Mouse (Mus musculus) limb, embryonic 10.5 days (tissue): ENCODE measurements around the gene Dcn. TPM values are rescaled to one million over a fixed set of nuclear protein-coding genes. Genes with fewer than 3 reads are reported as not detected.
A peak's percentile ranks its signal among the peaks of the same experiment; 100 is the strongest.

Experiments
- DNase-seq: peaks from one replicate; pipeline ENCODE4 v3.0.0-alpha.2; 2017; ENCODE audit warnings: low spot score
- H3K27ac ChIP-seq: fragments of 300-500 bp; sonication (generic); 2 replicates; pipeline ENCODE4 v1.5.1; 2016; ENCODE audit warnings: mild to moderate bottlenecking
- H3K27me3 ChIP-seq: fragments of 300-500 bp; sonication (generic); 2 replicates; pipeline ENCODE4 v1.6.1; 2016; ENCODE audit warnings: low read depth, mild to moderate bottlenecking; ENCODE audit not compliant: poor library complexity, severe bottlenecking
- H3K36me3 ChIP-seq: fragments of 300-500 bp; sonication (generic); 2 replicates; pipeline ENCODE4 v1.6.1; 2016; ENCODE audit warnings: mild to moderate bottlenecking, moderate library complexity
- H3K4me1 ChIP-seq: fragments of 300-500 bp; sonication (generic); 2 replicates; pipeline ENCODE4 v1.6.1; 2016
- H3K4me3 ChIP-seq: fragments of 300-500 bp; sonication (generic); 2 replicates; pipeline ENCODE4 v1.5.1; 2016; ENCODE audit warnings: mild to moderate bottlenecking, moderate library complexity
- H3K9me3 ChIP-seq: fragments of 300-500 bp; sonication (generic); replicated peaks from 2 replicates; pipeline ENCODE4 v1.6.1; 2016; ENCODE audit warnings: mild to moderate bottlenecking
- WGBS: fragments of 180-500 bp; shearing (Covaris S2); methylation state at CpG from one replicate; pipeline ENCODE4 v1.1.7; 2016; 5-methylcytosine and 5-hydroxymethylcytosine counted together
- polyA plus RNA-seq: library from polyadenylated mRNA; unstranded; fragments of >200 nt; fragmentation: Nextera tagmentation; extraction: Ambion mirVana; gene quantifications from 2 replicates; pipeline ENCODE4 v1.2.1, GENCODE M21; 2016

Gene Dcn
- polyA plus RNA-seq, 1 experiment from 2014 or later = 5.2 TPM

GRCm38 (mm10) chr10:97485151-97485550 is 5.7 kb downstream of the Dcn start:
- Histone ChIP-seq H3K27me3 (no peaks in the 10 kb centered on the region), H3K9me3 (no peaks in the 10 kb centered on the region), H3K4me1 (peaks cover 9% of the 10 kb centered on the region), H3K36me3 (no peaks in the 10 kb centered on the region), H3K27ac (no peak overlapping the region), H3K4me3 (no peak overlapping the region)
- DNase-seq = no peak
- WGBS = 82% methylated on average over 2 of the region's 2 CpGs

- no peaks in the 10 kb centered on the region for H3K27me3 ChIP-seq
- H3K27ac ChIP-seq = no peak overlapping the region
- no peaks in the 10 kb centered on the region for H3K9me3 ChIP-seq
- H3K4me1 ChIP-seq = peaks cover 5% of the 10 kb centered on the region
- no peaks in the 10 kb centered on the region for H3K36me3 ChIP-seq
- DNase-seq = no peak
- no peak overlapping the region for H3K4me3 ChIP-seq
Measured at GRCm38 (mm10) chr10:97486085-97486484, 6.7 kb downstream of the Dcn start.

- H3K9me3 ChIP-seq = no peaks in the 10 kb centered on the region
- no peaks in the 10 kb centered on the region for H3K4me1 ChIP-seq
- H3K36me3 ChIP-seq = no peaks in the 10 kb centered on the region
- DNase-seq = no peak
- H3K27ac ChIP-seq = no peak overlapping the region
- H3K27me3 ChIP-seq = no peaks in the 10 kb centered on the region
- no peak overlapping the region for H3K4me3 ChIP-seq
- 89% methylated on average over 6 of the region's 6 CpGs for WGBS
Measured at GRCm38 (mm10) chr10:97487269-97487989, 8.0 kb downstream of the Dcn start.

GRCm38 (mm10) chr10:97492367-97492980 is 13.1 kb downstream of the Dcn start:
- no peak for DNase-seq
- Histone ChIP-seq H3K27ac (no peak overlapping the region), H3K27me3 (no peaks in the 10 kb centered on the region), H3K4me1 (no peaks in the 10 kb centered on the region), H3K4me3 (no peak overlapping the region), H3K9me3 (no peaks in the 10 kb centered on the region), H3K36me3 (no peaks in the 10 kb centered on the region)
- WGBS = 74% methylated on average over 4 of the region's 4 CpGs

GRCm38 (mm10) chr10:97497646-97498045 is 18.2 kb downstream of the Dcn start:
- Histone ChIP-seq H3K27ac (no peak overlapping the region), H3K27me3 (no peaks in the 10 kb centered on the region), H3K9me3 (no peaks in the 10 kb centered on the region), H3K4me3 (no peak overlapping the region), H3K36me3 (no peaks in the 10 kb centered on the region), H3K4me1 (no peaks in the 10 kb centered on the region)
- no peak for DNase-seq
- WGBS = 61% methylated on average over 5 of the region's 5 CpGs

- H3K4me3 ChIP-seq = no peak overlapping the region
- no peak for DNase-seq
- H3K36me3 ChIP-seq = no peaks in the 10 kb centered on the region
- no peaks in the 10 kb centered on the region for H3K9me3 ChIP-seq
- no peaks in the 10 kb centered on the region for H3K27me3 ChIP-seq
- WGBS = 80% methylated on average over 3 of the region's 3 CpGs
- H3K27ac ChIP-seq = no peak overlapping the region
- no peaks in the 10 kb centered on the region for H3K4me1 ChIP-seq
Measured at GRCm38 (mm10) chr10:97523366-97523765, 44.0 kb downstream of the Dcn start.

GRCm38 (mm10) chr10:97535697-97536096 is 56.3 kb downstream of the Dcn start:
- no peak for DNase-seq
- no peaks in the 10 kb centered on the region for H3K27me3 ChIP-seq
- no peak overlapping the region for H3K4me3 ChIP-seq
- no peaks in the 10 kb centered on the region for H3K9me3 ChIP-seq
- H3K4me1 ChIP-seq = 0 out of 2 replicates have a peak, but pooled peaks cover 3% of the 10 kb centered on the region
- H3K36me3 ChIP-seq = no peaks in the 10 kb centered on the region
- 84% methylated on average over 4 of the region's 4 CpGs for WGBS
- H3K27ac ChIP-seq = no peak overlapping the region

- H3K9me3 ChIP-seq = no peaks in the 10 kb centered on the region
- H3K4me1 ChIP-seq = 0 out of 2 replicates have a peak, but pooled peaks cover 3% of the 10 kb centered on the region
- H3K4me3 ChIP-seq = no peak overlapping the region
- H3K27ac ChIP-seq = no peak overlapping the region
- no peak for DNase-seq
- no peaks in the 10 kb centered on the region for H3K36me3 ChIP-seq
- 47% methylated on average over 2 of the region's 2 CpGs for WGBS
- H3K27me3 ChIP-seq = no peaks in the 10 kb centered on the region
Measured at GRCm38 (mm10) chr10:97536921-97537320, 57.5 kb downstream of the Dcn start.

GRCm38 (mm10) chr10:97538202-97538601 is 58.8 kb downstream of the Dcn start:
- 88% methylated on average over 4 of the region's 4 CpGs for WGBS
- Histone ChIP-seq H3K36me3 (no peaks in the 10 kb centered on the region), H3K9me3 (no peaks in the 10 kb centered on the region), H3K27ac (no peak overlapping the region), H3K4me3 (no peak overlapping the region), H3K27me3 (no peaks in the 10 kb centered on the region), H3K4me1 (0 out of 2 replicates have a peak, but pooled peaks cover 3% of the 10 kb centered on the region)
- DNase-seq = no peak

GRCm38 (mm10) chr10:97547740-97548139 is 68.3 kb downstream of the Dcn start:
- H3K4me3 ChIP-seq = no peak overlapping the region
- 93% methylated on average over 1 of the region's 1 CpGs for WGBS
- no peak for DNase-seq
- H3K4me1 ChIP-seq = no peaks in the 10 kb centered on the region
- H3K36me3 ChIP-seq = no peaks in the 10 kb centered on the region
- H3K27ac ChIP-seq = no peak overlapping the region
- H3K9me3 ChIP-seq = no peaks in the 10 kb centered on the region
- H3K27me3 ChIP-seq = no peaks in the 10 kb centered on the region

- peak; percentile 51 for DNase-seq
- Histone ChIP-seq H3K36me3 (no peaks in the 10 kb centered on the region), H3K4me3 (peak within 1 kb of the TSS; percentile 31), H3K9me3 (no peaks in the 10 kb centered on the region), H3K27ac (peak within 1 kb of the TSS; percentile 82), H3K27me3 (no peaks in the 10 kb centered on the region), H3K4me1 (peaks cover 24% of the 10 kb centered on the region)
- 43% methylated on average over 10 of the region's 10 CpGs for WGBS
Measured at GRCm38 (mm10) chr10:97564957-97565856, 85.8 kb downstream of the Dcn start, which contains the start of gene Lum. Gene Lum, plus strand, starts transcription at chr10:97565128.

GRCm38 (mm10) chr10:97567489-97568135 is 88.2 kb downstream of the Dcn start:
- peak overlapping the region; percentile 2; the same call in 1 of the 2 replicates for H3K27ac ChIP-seq
- no peak overlapping the region for H3K4me3 ChIP-seq
- H3K4me1 ChIP-seq = peaks cover 24% of the 10 kb centered on the region
- 60% methylated on average over 8 of the region's 8 CpGs for WGBS
- no peaks in the 10 kb centered on the region for H3K36me3 ChIP-seq
- no peaks in the 10 kb centered on the region for H3K9me3 ChIP-seq
- H3K27me3 ChIP-seq = no peaks in the 10 kb centered on the region
- peak; percentile 35 for DNase-seq
